Mouse (Mus musculus): ENCODE measurements around the gene Rnf17. TPM values are rescaled to one million over a fixed set of nuclear protein-coding genes. Genes with fewer than 3 reads are reported as not detected.

Gene Rnf17
- polyA plus RNA-seq, 1 experiment from 2014 or later = 1.3 TPM

DNA sequence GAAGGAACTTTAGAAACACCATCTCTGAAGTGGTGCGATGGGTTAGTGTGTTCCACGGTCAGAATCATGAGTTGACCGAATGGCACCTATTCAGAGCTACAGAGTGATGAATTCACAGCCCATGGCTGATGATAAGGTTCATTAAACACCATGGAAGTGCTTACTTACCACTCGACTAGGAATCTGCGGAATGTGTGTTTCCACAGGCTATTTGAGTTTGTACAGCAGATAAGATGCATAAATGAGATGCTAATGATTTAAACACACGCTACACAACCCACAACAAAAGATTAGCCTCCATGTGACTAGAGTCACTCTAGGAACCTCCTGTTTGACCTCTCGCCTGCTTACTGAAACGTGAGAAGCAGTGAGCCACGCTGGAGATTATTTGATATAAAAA is 23.0 kb upstream of the Rnf17 start:
- no peaks in the 10 kb centered on the region for H3K4me1 ChIP-seq (replicated peaks; ENCODE audit: insufficient read depth, low read length)
- TF ChIP-seq CTCF (IDR thresholded peaks at IDR 0.05; ENCODE audit: low read depth) = no peak
- peak; percentile 81 for ATAC-seq (replicated peaks; ENCODE audit: low FRiP score, low read depth)
- H3K9me3 ChIP-seq (replicated peaks; ENCODE audit: low read length) = no peaks in the 10 kb centered on the region
- peak; percentile 59 for DNase-seq (ENCODE audit: low spot score)
- H3K4me3 ChIP-seq (replicated peaks; ENCODE audit: low read depth, low read length) = no peak overlapping the region
- no peaks in the 10 kb centered on the region for H3K27me3 ChIP-seq (ENCODE audit: insufficient read depth, low read length)
- 36% methylated on average over 9 of the region's 9 CpGs for WGBS
- peak overlapping the region; percentile 25; the same call in 1 of the 2 replicates for H3K27ac ChIP-seq
- no peaks in the 10 kb centered on the region for H3K36me3 ChIP-seq (ENCODE audit: insufficient read depth, low read length)
- H3K4me2 ChIP-seq (ENCODE audit: low read length) = no peak overlapping the region
- no peak overlapping the region for H3K9ac ChIP-seq (ENCODE audit: low read depth, low read length)

DNA sequence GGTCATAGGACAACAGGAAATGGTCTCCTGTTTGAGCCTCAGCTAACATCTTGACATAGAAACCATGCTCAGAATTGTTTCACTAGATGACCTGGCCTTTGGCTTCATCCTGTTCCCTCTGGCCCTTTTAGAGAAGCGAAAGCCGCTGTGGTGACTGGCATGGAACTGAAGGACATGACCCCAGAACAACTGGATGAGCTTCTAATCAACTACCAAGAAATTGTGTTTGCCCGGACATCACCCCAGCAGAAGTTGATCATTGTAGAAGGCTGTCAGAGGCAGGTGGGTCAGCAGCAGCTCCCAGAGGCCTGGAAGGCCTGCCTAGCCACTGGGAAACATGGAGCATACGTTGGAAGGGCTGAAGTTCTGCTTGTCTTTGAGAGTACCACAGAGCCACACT is 20.0 kb upstream of the Rnf17 start:
- Histone ChIP-seq H3K4me3 (replicated peaks; ENCODE audit: low read depth, low read length) (no peak overlapping the region), H3K27ac (no peak overlapping the region), H3K4me1 (replicated peaks; ENCODE audit: insufficient read depth, low read length) (no peaks in the 10 kb centered on the region), H3K36me3 (ENCODE audit: insufficient read depth, low read length) (no peaks in the 10 kb centered on the region), H3K27me3 (ENCODE audit: insufficient read depth, low read length) (no peaks in the 10 kb centered on the region), H3K4me2 (ENCODE audit: low read length) (no peak overlapping the region), H3K9me3 (replicated peaks; ENCODE audit: low read length) (no peaks in the 10 kb centered on the region), H3K9ac (ENCODE audit: low read depth, low read length) (no peak overlapping the region)
- ATAC-seq (replicated peaks; ENCODE audit: low FRiP score, low read depth) = no peak
- no peak for DNase-seq (ENCODE audit: low spot score)
- 70% methylated on average over 4 of the region's 4 CpGs for WGBS
- TF ChIP-seq CTCF (IDR thresholded peaks at IDR 0.05; ENCODE audit: low read depth) = no peak

GRCm38 (mm10) chr14:56390247-56390646 is 12.1 kb upstream of the Rnf17 start:
- Histone ChIP-seq H3K27me3 (ENCODE audit: insufficient read depth, low read length) (no peaks in the 10 kb centered on the region), H3K4me1 (replicated peaks; ENCODE audit: insufficient read depth, low read length) (peaks cover 3% of the 10 kb centered on the region; the same call in 1 of the 2 replicates), H3K4me3 (replicated peaks; ENCODE audit: low read depth, low read length) (no peak overlapping the region), H3K9me3 (replicated peaks; ENCODE audit: low read length) (no peaks in the 10 kb centered on the region), H3K4me2 (ENCODE audit: low read length) (no peak overlapping the region), H3K27ac (no peak overlapping the region), H3K9ac (ENCODE audit: low read depth, low read length) (no peak overlapping the region), H3K36me3 (ENCODE audit: insufficient read depth, low read length) (no peaks in the 10 kb centered on the region)
- TF ChIP-seq CTCF (IDR thresholded peaks at IDR 0.05; ENCODE audit: low read depth) = no peak
- ATAC-seq (replicated peaks; ENCODE audit: low FRiP score, low read depth) = no peak; the same call in 1 of the 2 replicates
- WGBS = 51% methylated on average over 3 of the region's 3 CpGs
- DNase-seq (ENCODE audit: low spot score) = peak; percentile 17

GRCm38 (mm10) chr14:56393704-56394312 is 8.6 kb upstream of the Rnf17 start:
- Histone ChIP-seq H3K27me3 (ENCODE audit: insufficient read depth, low read length) (no peaks in the 10 kb centered on the region), H3K4me1 (replicated peaks; ENCODE audit: insufficient read depth, low read length) (peaks cover under 1% of the 10 kb centered on the region; the same call in 1 of the 2 replicates), H3K27ac (peak overlapping the region; percentile 1; the same call in 1 of the 2 replicates), H3K9ac (ENCODE audit: low read depth, low read length) (no peak overlapping the region), H3K4me3 (replicated peaks; ENCODE audit: low read depth, low read length) (no peak overlapping the region), H3K4me2 (ENCODE audit: low read length) (no peak overlapping the region), H3K9me3 (replicated peaks; ENCODE audit: low read length) (no peaks in the 10 kb centered on the region), H3K36me3 (ENCODE audit: insufficient read depth, low read length) (no peaks in the 10 kb centered on the region)
- no peak for TF ChIP-seq CTCF (IDR thresholded peaks at IDR 0.05; ENCODE audit: low read depth)
- ATAC-seq (replicated peaks; ENCODE audit: low FRiP score, low read depth) (no peak; the same call in 1 of the 2 replicates), DNase-seq (ENCODE audit: low spot score) (peak; percentile 72)
- WGBS = 14% methylated on average over 2 of the region's 2 CpGs

GRCm38 (mm10) chr14:56398001-56398400 is 4.4 kb upstream of the Rnf17 start:
- DNase-seq (ENCODE audit: low spot score) = peak; percentile 73

GRCm38 (mm10) chr14:56403072-56403375 is 643 bp downstream of the Rnf17 start:
- no peaks in the 10 kb centered on the region for H3K27me3 ChIP-seq (ENCODE audit: insufficient read depth, low read length)
- no peaks in the 10 kb centered on the region for H3K4me1 ChIP-seq (replicated peaks; ENCODE audit: insufficient read depth, low read length)
- H3K9me3 ChIP-seq (replicated peaks; ENCODE audit: low read length) = no peaks in the 10 kb centered on the region
- ATAC-seq (replicated peaks; ENCODE audit: low FRiP score, low read depth) = no peak
- 91% methylated on average over 2 of the region's 2 CpGs for WGBS
- H3K27ac ChIP-seq = no peak overlapping the region
- H3K4me3 ChIP-seq (replicated peaks; ENCODE audit: low read depth, low read length) = no peak overlapping the region
- no peak for TF ChIP-seq CTCF (IDR thresholded peaks at IDR 0.05; ENCODE audit: low read depth)
- H3K9ac ChIP-seq (ENCODE audit: low read depth, low read length) = no peak overlapping the region
- H3K4me2 ChIP-seq (ENCODE audit: low read length) = no peak overlapping the region
- no peak for DNase-seq (ENCODE audit: low spot score)
- H3K36me3 ChIP-seq (ENCODE audit: insufficient read depth, low read length) = no peaks in the 10 kb centered on the region

More at GRCm38 (mm10) chr14:56398001-56398400, 4.4 kb upstream of the Rnf17 start:
- Histone ChIP-seq H3K9ac (ENCODE audit: low read depth, low read length) (no peak overlapping the region), H3K4me1 (replicated peaks; ENCODE audit: insufficient read depth, low read length) (no peaks in the 10 kb centered on the region), H3K4me2 (ENCODE audit: low read length) (no peak overlapping the region), H3K36me3 (ENCODE audit: insufficient read depth, low read length) (no peaks in the 10 kb centered on the region), H3K27ac (no peak overlapping the region), H3K4me3 (replicated peaks; ENCODE audit: low read depth, low read length) (no peak overlapping the region), H3K9me3 (replicated peaks; ENCODE audit: low read length) (no peaks in the 10 kb centered on the region), H3K27me3 (ENCODE audit: insufficient read depth, low read length) (no peaks in the 10 kb centered on the region)
- ATAC-seq (replicated peaks; ENCODE audit: low FRiP score, low read depth) = no peak
- peak; percentile 95 for TF ChIP-seq CTCF (IDR thresholded peaks at IDR 0.05; ENCODE audit: low read depth)

DNA sequence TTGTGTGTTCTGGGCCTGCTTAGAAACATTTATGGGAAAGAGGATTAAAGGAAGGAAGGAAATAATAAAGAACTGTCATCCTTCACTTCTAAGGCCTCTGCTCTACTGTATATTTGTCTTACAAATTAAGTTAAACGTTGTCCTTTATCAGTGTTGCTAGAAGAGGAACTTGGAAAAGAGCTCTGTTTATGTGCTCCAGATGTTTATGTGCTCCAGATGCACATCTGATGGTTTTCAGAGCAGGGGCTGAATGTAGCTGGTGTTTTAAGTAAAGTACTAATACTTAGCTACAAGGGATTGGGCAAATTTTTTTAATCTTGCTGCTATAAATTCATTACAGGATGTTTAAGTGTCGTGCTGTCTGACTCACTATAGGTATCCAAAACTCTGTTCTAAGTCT is 59.7 kb downstream of the Rnf17 start:
- H3K36me3 ChIP-seq (ENCODE audit: insufficient read depth, low read length) = no peaks in the 10 kb centered on the region
- H3K9me3 ChIP-seq (replicated peaks; ENCODE audit: low read length) = no peaks in the 10 kb centered on the region
- no peaks in the 10 kb centered on the region for H3K27me3 ChIP-seq (ENCODE audit: insufficient read depth, low read length)
- H3K27ac ChIP-seq = no peak overlapping the region
- no peak overlapping the region for H3K9ac ChIP-seq (ENCODE audit: low read depth, low read length)
- H3K4me3 ChIP-seq (replicated peaks; ENCODE audit: low read depth, low read length) = no peak overlapping the region
- no peaks in the 10 kb centered on the region for H3K4me1 ChIP-seq (replicated peaks; ENCODE audit: insufficient read depth, low read length)
- no peak for TF ChIP-seq CTCF (IDR thresholded peaks at IDR 0.05; ENCODE audit: low read depth)
- WGBS = 49% methylated on average over 2 of the region's 2 CpGs
- DNase-seq (ENCODE audit: low spot score) (peak; percentile 22), ATAC-seq (replicated peaks; ENCODE audit: low FRiP score, low read depth) (no peak)
- H3K4me2 ChIP-seq (ENCODE audit: low read length) = no peak overlapping the region
